Mouse (Mus musculus) embryonic facial prominence, embryonic 15.5 days (tissue): Measurements from ENCODE around the gene Mthfd1. TPM values are rescaled to one million over a fixed set of nuclear protein-coding genes. Genes with fewer than 3 reads are reported as not detected.

Experiments
- ATAC-seq: fragments of 200-750 bp; cut with Nextera tagmentation; 2 replicates; pipeline ENCODE4 v1.8.0; 2017; ENCODE audit warnings: low read depth, moderate TSS enrichment; ENCODE audit not compliant: insufficient number of reproducible peaks, low FRiP score, low TSS enrichment
- H3K27ac ChIP-seq: fragments of 300-500 bp; sonication (generic); replicated peaks from 2 replicates; pipeline ENCODE4 v1.5.1; 2015; ENCODE audit warnings: mild to moderate bottlenecking, inconsistent platforms
- H3K27me3 ChIP-seq: fragments of 300-500 bp; sonication (generic); 2 replicates; pipeline ENCODE4 v1.6.1; 2015; ENCODE audit warnings: inconsistent platforms
- H3K36me3 ChIP-seq: fragments of 300-500 bp; sonication (generic); 2 replicates; pipeline ENCODE4 v1.6.1; 2015; ENCODE audit warnings: mild to moderate bottlenecking, inconsistent platforms
- H3K4me1 ChIP-seq: fragments of 300-500 bp; sonication (generic); 2 replicates; pipeline ENCODE4 v1.6.1; 2015; ENCODE audit warnings: inconsistent platforms
- H3K4me2 ChIP-seq: fragments of 300-500 bp; sonication (generic); replicated peaks from 2 replicates; pipeline ENCODE4 v1.6.1; 2015; ENCODE audit warnings: mild to moderate bottlenecking, inconsistent platforms
- H3K4me3 ChIP-seq: fragments of 300-500 bp; sonication (generic); replicated peaks from 2 replicates; pipeline ENCODE4 v1.5.1; 2015; ENCODE audit warnings: mild to moderate bottlenecking, inconsistent platforms
- H3K9ac ChIP-seq: fragments of 300-500 bp; sonication (generic); 2 replicates; pipeline ENCODE4 v1.6.1; 2015; ENCODE audit warnings: inconsistent platforms
- H3K9me3 ChIP-seq: fragments of 300-500 bp; sonication (generic); replicated peaks from 2 replicates; pipeline ENCODE4 v1.6.1; 2016; ENCODE audit warnings: inconsistent platforms
- WGBS: fragments of 180-500 bp; shearing (Covaris S2); methylation state at CpG from one replicate; pipeline ENCODE4 v1.1.7; 2015; 5-methylcytosine and 5-hydroxymethylcytosine counted together
- polyA plus RNA-seq: library from polyadenylated mRNA; unstranded; fragments of >200 nt; fragmentation: Nextera tagmentation; extraction: Ambion mirVana; gene quantifications from 2 replicates; pipeline ENCODE4 v1.2.1, GENCODE M21; 2015

The Mthfd1 gene
- polyA plus RNA-seq, 1 experiment from 2014 or later = 56.6 TPM

GRCm38 (mm10) chr12:76241833-76242232 is 13.3 kb upstream of the Mthfd1 start:
- no peak overlapping the region for H3K27ac ChIP-seq
- H3K4me3 ChIP-seq = no peak overlapping the region
- H3K9ac ChIP-seq = no peak overlapping the region
- H3K4me1 ChIP-seq = no peaks in the 10 kb centered on the region
- no peak overlapping the region for H3K4me2 ChIP-seq
- H3K36me3 ChIP-seq = no peaks in the 10 kb centered on the region
- 53% methylated on average over 5 of the region's 5 CpGs for WGBS
- ATAC-seq = no peak
- H3K27me3 ChIP-seq = no peaks in the 10 kb centered on the region
- no peaks in the 10 kb centered on the region for H3K9me3 ChIP-seq

DNA sequence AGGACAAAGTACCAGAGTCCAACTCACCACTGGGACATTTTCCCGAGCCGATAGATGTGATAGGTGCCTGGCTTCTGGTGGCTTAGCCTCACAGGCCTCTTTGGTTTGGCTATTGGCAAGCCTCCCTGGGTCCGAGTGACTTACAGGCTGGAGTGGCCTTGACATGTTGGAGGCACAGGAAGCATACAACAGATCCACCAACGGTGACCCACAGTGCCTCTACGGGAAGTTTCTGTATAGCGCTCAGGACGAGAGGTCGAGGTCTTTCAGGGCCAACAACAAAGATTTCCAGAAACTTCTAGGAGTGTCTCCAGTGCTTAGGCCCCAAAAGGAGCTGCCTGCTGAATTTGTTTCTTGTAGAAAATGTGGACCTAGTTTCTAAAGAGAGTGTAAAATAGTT is 10.1 kb upstream of the Mthfd1 start:
- no peak for ATAC-seq
- H3K36me3 ChIP-seq = no peaks in the 10 kb centered on the region
- no peaks in the 10 kb centered on the region for H3K9me3 ChIP-seq
- no peaks in the 10 kb centered on the region for H3K4me1 ChIP-seq
- no peak overlapping the region for H3K4me2 ChIP-seq
- H3K4me3 ChIP-seq = no peak overlapping the region
- H3K27me3 ChIP-seq = no peaks in the 10 kb centered on the region
- no peak overlapping the region for H3K9ac ChIP-seq
- H3K27ac ChIP-seq = no peak overlapping the region
- WGBS = 89% methylated on average over 8 of the region's 8 CpGs

DNA sequence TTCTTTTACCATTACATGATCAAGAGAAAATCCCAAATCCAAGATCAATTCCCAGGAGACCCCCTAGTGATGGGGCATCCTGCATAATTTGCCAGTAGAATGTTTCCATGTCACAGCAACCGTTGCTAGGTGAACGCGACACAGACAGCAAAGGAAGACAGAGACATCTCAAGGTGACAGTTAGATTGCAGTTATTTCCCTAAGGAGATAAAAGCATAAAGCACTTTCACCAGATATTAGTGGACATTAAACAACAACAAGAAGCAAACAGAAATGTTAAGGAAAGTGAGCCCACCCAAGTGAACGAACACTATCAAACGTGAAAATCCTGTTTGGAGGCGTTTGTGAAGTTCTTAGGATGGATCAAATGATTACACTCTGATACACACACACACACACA is 8.5 kb upstream of the Mthfd1 start, which contains the start of gene Tex21:
Gene Tex21 (minus strand): TSS at position 101 of the 400 bp plus-strand sequence.
- Histone ChIP-seq H3K9ac (no peak within 1 kb of the TSS), H3K4me3 (no peak within 1 kb of the TSS), H3K27ac (no peak within 1 kb of the TSS), H3K27me3 (no peaks in the 10 kb centered on the region), H3K9me3 (no peaks in the 10 kb centered on the region), H3K4me2 (no peak within 1 kb of the TSS), H3K4me1 (no peaks in the 10 kb centered on the region), H3K36me3 (no peaks in the 10 kb centered on the region)
- ATAC-seq = no peak
- 79% methylated on average over 6 of the region's 6 CpGs for WGBS

DNA sequence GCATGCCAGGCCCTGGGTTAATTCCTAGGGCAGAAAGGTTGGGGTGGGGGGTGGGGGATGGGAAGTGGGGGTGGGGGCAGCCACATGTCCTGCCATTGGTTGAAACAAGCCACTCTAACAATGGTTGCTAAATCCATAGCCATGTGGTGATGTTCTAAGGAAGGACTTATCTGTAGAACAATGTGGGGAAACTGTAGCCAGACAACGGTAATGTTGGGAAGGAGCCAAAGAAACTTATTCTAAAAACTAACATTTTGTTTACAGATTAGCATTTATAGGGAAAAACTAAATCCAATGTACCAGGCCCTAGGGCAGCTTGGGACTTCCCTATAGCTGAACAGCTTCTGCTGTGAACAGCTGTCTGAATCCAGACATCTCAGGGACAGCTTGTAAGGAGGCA is 2.0 kb upstream of the Mthfd1 start:
- H3K9ac ChIP-seq = no peak overlapping the region
- no peak overlapping the region for H3K27ac ChIP-seq
- no peaks in the 10 kb centered on the region for H3K27me3 ChIP-seq
- no peaks in the 10 kb centered on the region for H3K36me3 ChIP-seq
- 88% methylated on average over 1 of the region's 1 CpGs for WGBS
- peaks cover 20% of the 10 kb centered on the region; the same call in 1 of the 2 replicates for H3K4me1 ChIP-seq
- ATAC-seq = no peak
- H3K4me3 ChIP-seq = no peak overlapping the region
- H3K9me3 ChIP-seq = no peaks in the 10 kb centered on the region
- no peak overlapping the region for H3K4me2 ChIP-seq

GRCm38 (mm10) chr12:76253591-76253990 is 1.5 kb upstream of the Mthfd1 start:
- no peaks in the 10 kb centered on the region for H3K9me3 ChIP-seq
- no peaks in the 10 kb centered on the region for H3K36me3 ChIP-seq
- no peak overlapping the region for H3K4me2 ChIP-seq
- H3K4me3 ChIP-seq = no peak overlapping the region
- H3K27ac ChIP-seq = no peak overlapping the region
- peaks cover 20% of the 10 kb centered on the region; the same call in 1 of the 2 replicates for H3K4me1 ChIP-seq
- WGBS = 86% methylated on average over 2 of the region's 2 CpGs
- H3K9ac ChIP-seq = no peak overlapping the region
- H3K27me3 ChIP-seq = no peaks in the 10 kb centered on the region
- no peak for ATAC-seq

DNA sequence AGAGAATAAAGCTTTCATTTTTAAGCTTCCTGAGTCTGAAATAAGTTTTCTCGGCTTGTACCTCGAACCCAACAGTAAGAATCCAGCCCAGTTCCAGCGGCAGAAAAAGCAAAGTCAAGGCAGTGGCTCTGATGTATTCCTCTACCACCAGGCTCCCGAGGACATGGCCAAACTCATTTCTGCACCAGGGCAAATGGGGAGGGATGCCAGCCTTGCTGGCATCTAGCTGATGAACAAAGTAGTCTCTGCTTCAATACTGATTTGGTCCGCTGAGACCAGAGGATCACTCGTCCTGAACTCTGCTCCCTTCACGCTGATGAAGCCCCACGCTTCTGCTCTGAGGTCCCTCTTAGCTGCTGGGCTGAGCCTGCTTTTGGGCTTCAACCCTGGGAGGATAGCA is 1.1 kb upstream of the Mthfd1 start:
- Histone ChIP-seq H3K4me2 (no peak overlapping the region), H3K9ac (no peak overlapping the region), H3K36me3 (no peaks in the 10 kb centered on the region), H3K27ac (no peak overlapping the region), H3K9me3 (no peaks in the 10 kb centered on the region), H3K27me3 (no peaks in the 10 kb centered on the region), H3K4me1 (peaks cover 20% of the 10 kb centered on the region; the same call in 1 of the 2 replicates), H3K4me3 (no peak overlapping the region)
- ATAC-seq = no peak
- 77% methylated on average over 8 of the region's 8 CpGs for WGBS

- Histone ChIP-seq H3K9ac (peak overlapping the region; percentile 39), H3K27ac (peak overlapping the region; percentile 77), H3K27me3 (no peaks in the 10 kb centered on the region), H3K9me3 (no peaks in the 10 kb centered on the region), H3K4me2 (peak overlapping the region; percentile 90), H3K36me3 (no peaks in the 10 kb centered on the region), H3K4me3 (peak overlapping the region; percentile 62), H3K4me1 (peaks cover 20% of the 10 kb centered on the region; the same call in 1 of the 2 replicates)
- ATAC-seq = peak; percentile 24
- under 1% methylated on average over 11 of the region's 11 CpGs for WGBS
These were observed 389 bp downstream of the Mthfd1 start for GRCm38 (mm10) chr12:76255499-76255875.

- no peak overlapping the region for H3K27ac ChIP-seq
- peaks cover 20% of the 10 kb centered on the region; the same call in 1 of the 2 replicates for H3K4me1 ChIP-seq
- no peak for ATAC-seq
- H3K9me3 ChIP-seq = no peaks in the 10 kb centered on the region
- peak overlapping the region; percentile 90 for H3K4me2 ChIP-seq
- peak overlapping the region; percentile 39 for H3K9ac ChIP-seq
- H3K4me3 ChIP-seq = peak overlapping the region; percentile 62
- H3K36me3 ChIP-seq = no peaks in the 10 kb centered on the region
- WGBS = 8% methylated on average over 17 of the region's 17 CpGs
- no peaks in the 10 kb centered on the region for H3K27me3 ChIP-seq
These were observed 1.2 kb downstream of the Mthfd1 start for GRCm38 (mm10) chr12:76256114-76256843.

DNA sequence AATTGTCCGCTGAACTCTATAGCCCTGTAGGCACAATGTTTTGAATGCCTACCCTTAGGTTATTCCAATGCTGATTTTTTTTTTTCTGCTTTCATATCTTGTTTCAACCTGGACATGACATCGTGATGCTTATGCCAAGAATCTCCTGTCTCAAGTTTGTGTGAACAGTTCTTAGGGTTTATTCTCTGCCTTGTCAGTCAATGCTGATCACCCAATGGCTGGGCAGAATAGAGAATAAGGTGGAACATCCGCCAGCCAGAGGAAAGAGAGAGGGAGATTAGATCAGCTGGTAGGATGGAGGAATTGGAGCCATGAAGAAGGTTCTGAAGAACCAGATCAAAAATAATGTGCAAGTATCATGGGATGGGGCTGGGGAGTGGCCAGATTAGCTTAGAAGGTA is 5.6 kb downstream of the Mthfd1 start:
- Histone ChIP-seq H3K27ac (no peak overlapping the region), H3K4me1 (peaks cover 11% of the 10 kb centered on the region; the same call in 1 of the 2 replicates), H3K27me3 (no peaks in the 10 kb centered on the region), H3K4me2 (no peak overlapping the region), H3K36me3 (no peaks in the 10 kb centered on the region), H3K9ac (no peak overlapping the region), H3K9me3 (no peaks in the 10 kb centered on the region), H3K4me3 (no peak overlapping the region)
- WGBS = 86% methylated on average over 3 of the region's 3 CpGs
- ATAC-seq = no peak

DNA sequence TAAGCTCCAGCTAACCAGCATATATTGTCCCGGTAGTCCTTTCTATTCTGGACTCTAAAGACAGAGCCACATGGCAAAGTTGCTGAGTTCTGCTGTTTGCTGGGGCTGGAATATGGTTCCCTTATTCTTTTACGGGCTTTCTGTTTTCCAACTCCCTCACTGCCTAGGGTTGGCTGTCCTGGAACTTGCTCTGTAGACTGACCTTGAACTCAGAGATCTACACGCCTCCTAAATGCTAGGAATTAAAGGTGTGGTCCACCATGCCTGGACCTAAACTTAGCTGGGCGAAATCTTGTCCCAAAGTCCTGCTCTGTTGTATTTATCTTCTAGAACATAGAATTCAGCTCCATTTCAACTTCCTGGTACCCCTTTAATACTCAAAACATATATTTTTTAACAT is 6.5 kb downstream of the Mthfd1 start:
- Histone ChIP-seq H3K4me1 (peaks cover 3% of the 10 kb centered on the region; the same call in 1 of the 2 replicates), H3K9ac (no peak overlapping the region), H3K27ac (no peak overlapping the region), H3K9me3 (no peaks in the 10 kb centered on the region), H3K4me2 (no peak overlapping the region), H3K27me3 (no peaks in the 10 kb centered on the region), H3K4me3 (no peak overlapping the region), H3K36me3 (0 out of 2 replicates have a peak, but pooled peaks cover 3% of the 10 kb centered on the region)
- ATAC-seq = no peak
- 83% methylated on average over 4 of the region's 4 CpGs for whole genome bisulfite sequencing

DNA sequence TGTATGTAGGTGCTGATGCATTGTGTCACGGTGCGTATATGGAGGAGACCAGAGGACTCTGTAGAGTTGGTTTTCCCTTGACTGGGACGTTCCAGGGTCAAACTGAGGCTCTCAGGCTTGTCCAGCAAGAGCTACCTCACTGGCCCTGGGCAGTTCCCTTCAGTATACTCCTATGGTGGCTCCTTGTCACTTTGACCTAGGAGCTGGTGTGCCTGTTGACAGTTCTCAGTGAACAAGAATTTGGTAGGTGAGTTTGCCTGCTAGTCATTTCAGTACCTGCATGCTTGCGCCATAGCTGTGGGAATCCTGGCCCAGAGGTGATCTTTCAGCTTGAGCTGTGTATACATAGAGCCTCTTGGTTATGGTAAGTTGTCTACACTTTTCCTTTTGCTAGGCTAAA is 7.8 kb downstream of the Mthfd1 start:
- Histone ChIP-seq H3K4me2 (no peak overlapping the region), H3K36me3 (0 out of 2 replicates have a peak, but pooled peaks cover 3% of the 10 kb centered on the region), H3K4me1 (no peaks in the 10 kb centered on the region), H3K9me3 (no peaks in the 10 kb centered on the region), H3K27me3 (no peaks in the 10 kb centered on the region), H3K4me3 (no peak overlapping the region), H3K27ac (no peak overlapping the region), H3K9ac (no peak overlapping the region)
- 89% methylated on average over 4 of the region's 4 CpGs for WGBS
- no peak for ATAC-seq

DNA sequence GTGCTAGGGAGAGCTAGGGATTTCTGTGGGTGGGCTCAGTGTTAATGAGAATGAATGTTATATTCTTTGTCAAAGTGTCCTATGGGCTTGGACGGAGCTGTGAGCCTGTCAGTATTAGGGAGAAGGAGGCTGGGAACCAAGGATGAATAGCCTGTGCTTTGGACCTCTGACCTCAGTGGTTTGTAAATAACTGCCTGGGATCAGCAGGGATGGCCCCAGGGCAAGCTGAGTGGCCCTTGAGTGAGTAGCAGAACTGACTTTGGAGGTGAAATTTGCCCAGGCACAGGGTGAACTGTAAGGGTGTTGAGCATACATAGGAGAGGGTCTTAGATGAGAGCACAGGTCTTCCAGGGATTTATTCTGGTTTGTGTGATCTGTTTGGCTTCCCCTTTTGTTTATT is 8.8 kb downstream of the Mthfd1 start:
- Histone ChIP-seq H3K9ac (no peak overlapping the region), H3K27ac (no peak overlapping the region), H3K9me3 (no peaks in the 10 kb centered on the region), H3K4me1 (no peaks in the 10 kb centered on the region), H3K27me3 (no peaks in the 10 kb centered on the region), H3K4me3 (no peak overlapping the region), H3K4me2 (no peak overlapping the region), H3K36me3 (0 out of 2 replicates have a peak, but pooled peaks cover 3% of the 10 kb centered on the region)
- ATAC-seq = no peak
- WGBS = 53% methylated on average over 1 of the region's 1 CpGs
